Mouse (Mus musculus) CH12.LX (cell line): Measurements from ENCODE around the gene Slc25a11. TPM values are rescaled to one million over a fixed set of nuclear protein-coding genes. Genes with fewer than 3 reads are reported as not detected.

Experiments
- DNase-seq: peaks from one replicate; pipeline ENCODE4 v3.0.0-alpha.2; 2013; ENCODE audit errors: extremely low read depth
- H3K27ac ChIP-seq: 2 replicates; pipeline ENCODE4 v1.5.1; 2012; ENCODE audit warnings: low read depth, mild to moderate bottlenecking, control low read depth, moderate library complexity; ENCODE audit not compliant: insufficient read depth
- H3K27me3 ChIP-seq: replicated peaks from 2 replicates; pipeline ENCODE3; 2012; ENCODE audit warnings: inconsistent platforms
- H3K36me3 ChIP-seq, 2 experiments: replicated peaks in 1 of 2; 2 replicates each; pipeline versions ENCODE3 to v1.6.1; 2012; ENCODE audit warnings: inconsistent platforms in 1 of 2, low read length in 1 of 2, mild to moderate bottlenecking in 1 of 2, mixed read lengths in 1 of 2, moderate library complexity in 1 of 2; ENCODE audit not compliant: control insufficient read depth in 1 of 2, insufficient read depth in 1 of 2
- H3K4me1 ChIP-seq, 2 experiments: 2 replicates each; pipeline ENCODE4 v1.6.1; 2012; ENCODE audit warnings: inconsistent platforms in 1 of 2, moderate library complexity in 1 of 2; ENCODE audit not compliant: insufficient read depth in 2 of 2, control insufficient read depth in 1 of 2
- H3K4me2 ChIP-seq: 2 replicates; pipeline ENCODE4 v1.6.1; 2012; ENCODE audit warnings: low read depth, mild to moderate bottlenecking, control low read depth; ENCODE audit not compliant: poor library complexity, insufficient read depth, severe bottlenecking
- H3K4me3 ChIP-seq, 3 experiments: fragments of 150-350 bp in 1 of 3; sonication (generic) in 1 of 3; replicated peaks in 1 of 3; 2 replicates each; pipeline versions ENCODE3 to v1.5.1; 2011 to 2012; ENCODE audit warnings: low read depth in 2 of 3, low read length in 2 of 3, mild to moderate bottlenecking in 2 of 3, moderate library complexity in 2 of 3, control low read depth in 1 of 3, improper control_type of control experiment in 1 of 3, inconsistent platforms in 1 of 3, mixed read lengths in 1 of 3; ENCODE audit not compliant: poor library complexity in 1 of 3
- H3K79me2 ChIP-seq: replicated peaks from 2 replicates; pipeline ENCODE4 v1.6.1; 2012; ENCODE audit warnings: mild to moderate bottlenecking, moderate library complexity; ENCODE audit not compliant: control insufficient read depth, poor library complexity, insufficient read depth, severe bottlenecking; ENCODE audit errors: extremely low read depth
- H3K9ac ChIP-seq: 2 replicates; pipeline ENCODE4 v1.6.1; 2012; ENCODE audit warnings: low read depth, mild to moderate bottlenecking, control low read depth, moderate library complexity; ENCODE audit not compliant: insufficient read depth
- H3K9me3 ChIP-seq: replicated peaks from 2 replicates; pipeline ENCODE3; 2012; ENCODE audit warnings: low read length, inconsistent platforms, mixed read lengths
- BHLHE40 ChIP-seq: IDR thresholded peaks from 2 replicates; pipeline ENCODE4 v1.6.1; 2011; ENCODE audit warnings: mild to moderate bottlenecking, low read depth, low read length, improper control_type of control experiment
- CHD2 ChIP-seq: IDR thresholded peaks from 2 replicates; pipeline ENCODE4 v1.6.1; 2011; ENCODE audit warnings: low read length, improper control_type of control experiment
- CTCF ChIP-seq, 2 experiments: IDR thresholded peaks in 1 of 2; conservative IDR thresholded peaks in 1 of 2; 2 replicates each; pipeline ENCODE4 v1.5.1; 2011 to 2012; ENCODE audit warnings: low read depth in 2 of 2, low read length in 2 of 2, improper control_type of control experiment in 1 of 2, inconsistent platforms in 1 of 2, mild to moderate bottlenecking in 1 of 2, moderate library complexity in 1 of 2
- E2F4 ChIP-seq: IDR thresholded peaks from 2 replicates; pipeline ENCODE4 v1.6.1; 2011; ENCODE audit warnings: low read depth, low read length, improper control_type of control experiment; ENCODE audit not compliant: insufficient replicate concordance
- EP300 ChIP-seq: IDR thresholded peaks from 2 replicates; pipeline ENCODE4 v1.6.1; 2011; ENCODE audit warnings: low read length, improper control_type of control experiment
- MAFK ChIP-seq: IDR thresholded peaks from 2 replicates; pipeline ENCODE4 v1.6.1; 2011; ENCODE audit warnings: low read length, improper control_type of control experiment; ENCODE audit not compliant: insufficient replicate concordance
- MAX ChIP-seq: IDR thresholded peaks from 2 replicates; pipeline ENCODE4 v1.6.1; 2011; ENCODE audit warnings: low read length, improper control_type of control experiment
- MAZ ChIP-seq: IDR thresholded peaks from 2 replicates; pipeline ENCODE4 v1.6.1; 2012; ENCODE audit warnings: low read depth, mild to moderate bottlenecking, inconsistent platforms, low read length, improper control_type of control experiment, moderate library complexity
- MEF2A ChIP-seq: IDR thresholded peaks from 2 replicates; pipeline ENCODE4 v1.6.1; 2014; ENCODE audit warnings: low read depth, mild to moderate bottlenecking, inconsistent platforms, low read length, improper control_type of control experiment, borderline replicate concordance
- MXI1 ChIP-seq: IDR thresholded peaks from 2 replicates; pipeline ENCODE4 v1.6.1; 2011; ENCODE audit warnings: mild to moderate bottlenecking, low read depth, low read length, improper control_type of control experiment
- MYC ChIP-seq: IDR thresholded peaks from 2 replicates; pipeline ENCODE4 v1.6.1; 2011; ENCODE audit warnings: low read depth, mild to moderate bottlenecking, improper control_type of control experiment, low read length
- NRF1 ChIP-seq: IDR thresholded peaks from 2 replicates; pipeline ENCODE4 v1.6.1; 2014; ENCODE audit warnings: low read depth, mild to moderate bottlenecking, inconsistent platforms, low read length, improper control_type of control experiment, moderate library complexity
- SIN3A ChIP-seq: IDR thresholded peaks from 2 replicates; pipeline ENCODE4 v1.6.1; 2012; ENCODE audit warnings: low read length, improper control_type of control experiment, inconsistent platforms
- SMC3 ChIP-seq: IDR thresholded peaks from 2 replicates; pipeline ENCODE4 v1.6.1; 2011; ENCODE audit warnings: low read depth, low read length, improper control_type of control experiment
- TBP ChIP-seq: conservative IDR thresholded peaks from 2 replicates; pipeline ENCODE4 v1.6.1; 2011; ENCODE audit warnings: low read depth, low read length, improper control_type of control experiment
- USF2 ChIP-seq: conservative IDR thresholded peaks from 2 replicates; pipeline ENCODE4 v1.6.1; 2011; ENCODE audit warnings: low read depth, low read length, improper control_type of control experiment
- ZNF384 ChIP-seq: IDR thresholded peaks from 2 replicates; pipeline ENCODE4 v1.6.1; 2012; ENCODE audit warnings: low read depth, low read length, improper control_type of control experiment, inconsistent platforms
- dilution Hi-C: fragments of 300-500 bp; cut with MboI; formaldehyde crosslinking; loops from 2 replicates; pipeline ENCODE4 v1.14.3; 2020; ENCODE audit warnings: low sequenced_read_pairs; ENCODE audit not compliant: extremely low pct_unique_long_range_greater_than_20kb, extremely low pct_ligation_motif_present
- in situ Hi-C: fragments of 300-500 bp; cut with MboI; formaldehyde crosslinking; loops from 3 replicates; pipeline ENCODE4 v1.14.3; 2019; ENCODE audit warnings: low sequenced_read_pairs, low pct_ligation_motif_present, low pct_unique_long_range_greater_than_20kb, mixed read lengths
- polyA plus RNA-seq: library from polyadenylated mRNA; unstranded; fragments of >175 nt; gene quantifications from 2 replicates; pipeline ENCODE4 v1.2.1, GENCODE M21; 2012; ENCODE audit warnings: low read depth; ENCODE audit not compliant: insufficient read length
- total RNA-seq, 2 experiments: library from RNA; depleted of rRNA; stranded (reverse); fragments of 300-350 nt in 1 of 2; fragments of >200 nt in 1 of 2; gene quantifications; 2 replicates each; pipeline ENCODE4 v1.2.3; 2012 to 2014

Gene Slc25a11
- total and polyA plus RNA-seq, 3 experiments: 99.0 to 135 (median 132) TPM

- H3K9ac ChIP-seq: no peak overlapping the region
- no peak overlapping the region for H3K27ac ChIP-seq
- H3K9me3 ChIP-seq: no peaks in the 10 kb centered on the region
- peaks cover 52 to 93% of the 10 kb centered on the region in 2 experiments for H3K36me3 ChIP-seq
- no peak for TF ChIP-seq MEF2A
- no peak for TF ChIP-seq E2F4
- TF ChIP-seq TBP: no peak
- no peak for TF ChIP-seq MYC
- TF ChIP-seq MXI1: no peak
- no peak for TF ChIP-seq NRF1
- no peak for TF ChIP-seq SIN3A
- TF ChIP-seq ZNF384: no peak
- no peak for TF ChIP-seq SMC3
- no peak for TF ChIP-seq MAZ
- no peak for TF ChIP-seq MAFK
- no peak for TF ChIP-seq CHD2
- TF ChIP-seq MAX: no peak
- TF ChIP-seq, all 38 proteins: peak for 0
- DNase-seq: no peak
- dilution Hi-C loops (no loop called here), in situ Hi-C loops (no loop called here)
- Histone ChIP-seq H3K79me2 (no peaks in the 10 kb centered on the region), H3K4me1 (peaks cover 0 to 73% of the 10 kb centered on the region in 2 experiments), H3K27me3 (no peaks in the 10 kb centered on the region), H3K4me2 (no peak overlapping the region), H3K4me3 (no peak overlapping the region)
Measured at GRCm38 (mm10) chr11:70681170-70681569, 33.9 kb upstream of the Slc25a11 start.

- peak; percentile 76 for DNase-seq
- H3K4me3 ChIP-seq: no peak overlapping the region
- H3K9ac ChIP-seq: no peak overlapping the region
- peaks cover 64 to 93% of the 10 kb centered on the region in 2 experiments for H3K36me3 ChIP-seq
- H3K27me3 ChIP-seq: no peaks in the 10 kb centered on the region
- dilution Hi-C loops: no loop called here
- TF ChIP-seq USF2 (no peak), EP300 (no peak), SIN3A (no peak), CTCF (conservative IDR thresholded peaks at IDR 0.05 in 1 of 2, IDR thresholded peaks at IDR 0.05 in 1 of 2; ENCODE audit: low read depth in 2 of 2, low read length in 2 of 2) (no peak), ZNF384 (peak; percentile 34; the same call in 1 of the 2 replicates), MEF2A (no peak), BHLHE40 (no peak)
- TF ChIP-seq, all 38 proteins: peak for 1
- Histone ChIP-seq H3K9me3 (no peaks in the 10 kb centered on the region), H3K4me2 (no peak overlapping the region), H3K4me1 (peaks cover 0 to 60% of the 10 kb centered on the region in 2 experiments), H3K27ac (no peak overlapping the region), H3K79me2 (no peaks in the 10 kb centered on the region)
- in situ Hi-C loops: no loop called here
Measured at GRCm38 (mm10) chr11:70679894-70680293, 32.6 kb upstream of the Slc25a11 start.
